Mouse (Mus musculus) effector memory CD4-positive, alpha-beta T cell, adult 7 months (primary cell): ENCODE measurements around the gene Tnfrsf11a. TPM values are rescaled to one million over a fixed set of nuclear protein-coding genes. Genes with fewer than 3 reads are reported as not detected.

Experiments
- polyA plus RNA-seq: library from polyadenylated mRNA; unstranded; fragments of 100-300 nt; shearing (Covaris generic); gene quantifications from one replicate; pipeline ENCODE4 v1.2.1, GENCODE M21; 2017

Tnfrsf11a gene
- polyA plus RNA-seq: 0.27 TPM

GRCm38 (mm10) chr1:105780457-105781364 is at the start of gene Tnfrsf11a:
Tnfrsf11a (plus strand) TSS chr1:105780718.

Other genes starting within 250 kb of the Tnfrsf11a start
- gene Pign, start 117.0 kb upstream of the Tnfrsf11a start, polyA plus RNA-seq: 16.4 TPM
- 45.7 TPM for gene Relch, start 116.9 kb upstream of the Tnfrsf11a start, polyA plus RNA-seq
- gene Zcchc2, start 209.7 kb downstream of the Tnfrsf11a start, polyA plus RNA-seq: 29.0 TPM